Mouse (Mus musculus): Measurements from ENCODE around the gene Bcar3.

Gene Bcar3

GRCm38 (mm10) chr3:122486193-122486592, 192.3 kb downstream of the Bcar3 start:
- no peak for DNase-seq

DNA sequence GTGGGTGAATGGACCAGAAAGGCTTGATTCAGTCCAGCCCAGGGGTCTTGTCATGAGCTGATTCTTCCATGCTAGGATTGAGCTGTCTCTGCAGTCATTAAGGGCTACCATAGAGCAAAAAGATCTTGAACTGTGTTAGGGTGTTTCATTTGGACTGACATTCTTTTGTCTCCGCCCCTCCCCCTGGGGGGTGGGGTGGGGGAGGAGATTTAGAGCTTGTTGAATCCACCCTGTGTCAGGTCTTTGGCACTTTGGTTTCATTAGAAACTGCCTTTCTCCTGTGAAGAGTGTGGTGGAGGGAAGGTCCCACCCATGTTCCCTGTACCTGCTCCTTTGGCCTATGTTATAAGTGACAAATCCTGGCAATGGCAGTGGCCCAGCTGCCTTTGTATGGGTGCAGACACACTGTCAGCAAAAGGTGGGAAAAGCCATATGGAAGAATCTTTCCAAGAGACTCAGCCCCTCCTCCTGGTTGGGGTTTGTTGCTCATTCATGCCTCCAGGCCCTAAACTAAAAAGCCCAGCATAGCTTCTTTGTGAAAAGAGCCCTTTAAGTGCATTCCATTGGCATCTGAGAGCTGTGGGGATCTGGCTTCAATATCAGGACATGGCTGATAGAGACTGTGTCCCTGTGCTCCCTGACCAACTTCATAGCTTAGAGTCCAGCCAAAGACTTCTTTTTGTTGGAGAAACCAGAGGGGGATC, 194.3 kb downstream of the Bcar3 start:
- DNase-seq: no peak

DNA sequence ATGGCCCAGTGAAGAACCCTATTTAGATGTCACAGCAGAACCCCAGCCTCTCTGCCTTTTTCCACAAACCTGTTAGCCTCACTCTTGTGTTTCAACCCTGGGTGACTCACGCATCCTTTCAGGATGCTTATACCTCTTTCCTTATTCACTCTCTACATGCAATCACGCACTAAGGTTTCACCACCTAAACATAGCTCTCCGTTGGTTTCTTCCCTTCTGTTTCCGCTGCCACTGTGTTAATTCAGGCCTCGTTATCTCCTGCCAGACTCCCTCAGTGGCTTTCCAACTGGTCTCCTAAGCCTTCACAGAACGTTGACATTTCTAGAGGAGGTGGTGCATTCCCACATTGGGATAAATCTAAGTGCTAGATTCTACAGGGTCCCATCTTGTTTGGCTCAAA, 196.6 kb downstream of the Bcar3 start:
- no peak for DNase-seq

- no peak for DNase-seq
These were observed 198.1 kb downstream of the Bcar3 start for GRCm38 (mm10) chr3:122492006-122492405.

GRCm38 (mm10) chr3:122492872-122493615, 199.1 kb downstream of the Bcar3 start:
- no peak for DNase-seq

DNA sequence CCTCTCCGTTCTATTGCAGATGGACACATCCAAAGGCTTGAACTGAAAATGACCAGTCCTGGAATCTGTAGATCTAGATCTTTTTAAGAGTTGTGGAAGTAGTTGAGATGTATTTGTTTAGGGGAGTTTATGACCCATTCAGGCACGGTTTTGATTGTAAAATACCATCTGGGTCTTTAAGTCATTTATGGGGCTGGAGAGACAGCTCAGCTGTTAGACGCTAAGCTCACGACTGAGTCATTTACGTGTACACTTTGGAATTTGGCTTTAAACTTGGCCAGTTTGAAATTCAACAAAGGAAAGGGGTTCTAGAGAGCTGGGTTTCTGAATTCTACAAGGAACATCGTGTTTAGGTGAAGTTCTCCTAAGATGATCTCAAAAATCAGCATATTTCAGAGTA, 200.8 kb downstream of the Bcar3 start:
- DNase-seq: no peak

GRCm38 (mm10) chr3:122497871-122498270, 203.9 kb downstream of the Bcar3 start:
- DNase-seq: no peak

GRCm38 (mm10) chr3:122498528-122498927, 204.6 kb downstream of the Bcar3 start:
- DNase-seq: no peak

- no peak for DNase-seq
These were observed 205.7 kb downstream of the Bcar3 start for GRCm38 (mm10) chr3:122499647-122500046.

- DNase-seq: no peak
These were observed 207.0 kb downstream of the Bcar3 start for GRCm38 (mm10) chr3:122500929-122501328.

DNA sequence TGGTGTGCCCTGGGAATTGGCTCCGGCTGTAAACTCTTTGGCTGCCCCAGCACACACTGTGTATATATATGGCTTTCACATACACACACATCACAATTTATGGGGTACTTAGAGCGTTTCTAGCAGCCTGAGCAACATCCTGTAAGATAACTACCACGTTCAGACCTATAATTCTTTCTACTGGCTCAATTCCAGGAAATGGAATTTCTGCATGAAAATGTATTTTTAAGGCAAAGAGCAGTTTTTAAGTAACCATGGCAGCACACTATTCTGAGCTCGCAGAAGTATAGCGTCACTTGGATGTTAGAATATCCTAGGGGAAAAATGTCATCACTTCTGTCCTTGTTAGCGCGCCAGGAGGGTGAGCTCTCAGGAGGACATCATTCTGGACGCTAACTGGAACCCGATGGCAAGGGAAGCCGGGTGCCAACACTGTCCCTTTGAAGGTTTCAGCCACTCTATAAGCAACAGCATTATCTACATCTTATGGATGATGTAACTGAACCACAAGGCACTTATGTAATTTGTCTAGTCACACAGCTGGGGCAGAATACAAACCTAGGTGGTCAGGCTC, 212.5 kb downstream of the Bcar3 start:
- DNase-seq: no peak

DNA sequence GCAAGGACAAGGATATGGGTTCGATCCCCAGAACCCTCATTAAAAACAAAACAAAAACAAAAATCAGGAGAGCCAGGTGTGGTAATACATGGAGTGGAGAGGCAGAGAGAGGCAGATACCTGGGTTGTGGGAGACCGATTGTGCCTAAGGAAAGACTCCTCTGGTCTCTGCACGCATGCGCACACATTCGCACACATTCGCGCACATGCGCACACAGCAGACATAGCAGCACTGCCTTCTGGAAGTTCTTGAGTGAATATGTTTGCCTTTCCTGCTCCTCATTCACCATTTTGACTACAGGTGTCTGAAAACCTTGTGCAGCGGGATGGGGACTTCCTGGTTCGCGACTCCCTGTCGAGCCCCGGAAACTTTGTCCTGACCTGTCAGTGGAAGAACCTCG, 213.9 kb downstream of the Bcar3 start:
- DNase-seq: no peak

GRCm38 (mm10) chr3:122509084-122509483, 215.1 kb downstream of the Bcar3 start:
- DNase-seq: peak; percentile 83

- peak; percentile 55 for DNase-seq
These were observed 215.8 kb downstream of the Bcar3 start for GRCm38 (mm10) chr3:122509534-122510239.

GRCm38 (mm10) chr3:122510240-122510750, 216.4 kb downstream of the Bcar3 start:
- no peak for DNase-seq

DNA sequence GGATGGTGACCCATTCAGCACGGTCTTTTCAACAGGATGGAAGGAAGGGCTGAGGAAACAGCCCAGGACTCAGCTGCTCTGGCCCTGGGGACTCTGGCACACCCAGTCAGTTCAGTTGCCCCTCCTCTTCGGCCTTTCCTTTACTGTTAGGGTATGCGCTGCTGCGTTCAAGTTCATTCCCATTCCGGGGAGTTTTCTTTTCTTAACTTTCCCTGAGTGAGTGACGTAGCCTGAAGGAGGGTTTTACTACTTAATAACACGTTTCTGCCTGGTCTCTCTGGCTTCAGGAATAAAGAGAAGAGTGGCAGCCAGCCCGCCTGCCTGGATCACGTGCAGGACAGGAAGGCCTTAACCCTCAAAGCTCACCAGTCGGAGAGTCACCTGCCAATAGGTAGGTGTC, 217.0 kb downstream of the Bcar3 start:
- no peak for DNase-seq

DNA sequence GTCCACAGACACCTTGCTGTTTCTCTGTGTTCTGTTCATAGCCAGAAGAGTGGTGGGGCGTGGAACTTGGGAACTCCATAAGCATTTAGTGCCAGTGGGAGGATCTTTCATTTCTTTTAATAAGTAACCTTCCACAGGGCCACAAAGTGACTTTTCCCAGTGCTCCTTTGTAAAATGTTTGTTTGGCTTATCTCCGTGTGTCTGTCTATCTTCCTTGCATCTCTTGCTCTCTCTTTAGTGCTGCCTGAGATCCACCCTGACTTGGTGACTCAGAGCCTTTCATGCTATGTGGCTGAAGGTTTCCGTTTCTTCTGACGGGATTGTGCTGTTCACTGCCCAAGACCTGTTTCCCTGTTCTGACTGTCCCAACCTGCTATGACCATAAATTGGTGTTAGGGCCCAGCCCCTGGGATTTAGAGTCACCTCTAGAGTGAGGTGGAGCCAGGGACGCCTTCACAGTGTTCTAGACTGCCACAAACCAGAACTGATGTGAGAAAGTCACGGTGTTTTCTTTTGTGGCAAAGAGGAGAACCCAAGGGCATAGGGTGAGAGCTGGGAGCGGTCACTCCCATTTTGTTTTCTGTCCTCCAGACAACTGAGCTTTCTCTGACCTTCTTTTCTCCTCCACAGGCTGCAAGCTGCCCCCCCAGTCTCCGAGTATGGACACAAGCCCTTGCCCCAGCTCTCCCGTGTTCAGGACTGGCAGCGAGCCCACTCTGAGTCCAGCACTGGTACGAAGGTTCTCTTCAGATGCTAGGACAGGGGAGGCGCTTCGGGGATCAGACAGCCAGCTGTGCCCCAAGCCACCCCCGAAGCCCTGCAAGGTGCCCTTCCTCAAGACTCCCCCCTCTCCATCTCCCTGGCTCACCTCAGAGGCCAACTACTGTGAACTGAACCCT, 218.0 kb downstream of the Bcar3 start:
- no peak for DNase-seq

DNA sequence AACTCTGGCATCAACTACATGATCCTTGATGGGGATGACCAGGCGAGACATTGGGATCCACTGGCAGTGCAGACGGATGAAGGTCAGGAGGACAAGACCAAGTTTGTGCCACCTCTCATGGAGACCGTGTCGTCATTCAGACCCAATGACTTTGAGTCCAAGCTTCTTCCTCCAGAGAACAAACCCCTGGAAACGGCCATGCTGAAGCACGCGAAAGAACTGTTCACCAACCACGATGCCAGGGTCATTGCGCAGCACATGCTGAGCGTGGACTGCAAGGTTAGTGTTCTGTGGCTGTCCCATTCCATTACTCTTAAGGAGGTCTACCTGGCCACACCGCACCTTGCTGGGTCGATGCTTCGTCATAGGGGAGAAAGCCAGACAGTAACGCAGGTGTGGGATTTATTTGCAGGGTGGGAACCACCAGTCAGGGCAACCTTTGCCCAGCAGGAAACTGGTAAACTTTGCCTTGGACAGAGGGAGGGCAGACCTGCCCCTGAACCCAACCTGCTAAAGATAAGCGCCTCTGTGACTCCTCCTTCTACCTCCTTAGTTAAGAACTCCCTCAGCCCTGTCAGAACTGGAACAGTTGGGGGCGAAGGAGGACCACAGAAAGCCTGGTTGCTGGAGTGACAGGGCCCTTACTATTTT, 218.9 kb downstream of the Bcar3 start:
- no peak for DNase-seq

DNA sequence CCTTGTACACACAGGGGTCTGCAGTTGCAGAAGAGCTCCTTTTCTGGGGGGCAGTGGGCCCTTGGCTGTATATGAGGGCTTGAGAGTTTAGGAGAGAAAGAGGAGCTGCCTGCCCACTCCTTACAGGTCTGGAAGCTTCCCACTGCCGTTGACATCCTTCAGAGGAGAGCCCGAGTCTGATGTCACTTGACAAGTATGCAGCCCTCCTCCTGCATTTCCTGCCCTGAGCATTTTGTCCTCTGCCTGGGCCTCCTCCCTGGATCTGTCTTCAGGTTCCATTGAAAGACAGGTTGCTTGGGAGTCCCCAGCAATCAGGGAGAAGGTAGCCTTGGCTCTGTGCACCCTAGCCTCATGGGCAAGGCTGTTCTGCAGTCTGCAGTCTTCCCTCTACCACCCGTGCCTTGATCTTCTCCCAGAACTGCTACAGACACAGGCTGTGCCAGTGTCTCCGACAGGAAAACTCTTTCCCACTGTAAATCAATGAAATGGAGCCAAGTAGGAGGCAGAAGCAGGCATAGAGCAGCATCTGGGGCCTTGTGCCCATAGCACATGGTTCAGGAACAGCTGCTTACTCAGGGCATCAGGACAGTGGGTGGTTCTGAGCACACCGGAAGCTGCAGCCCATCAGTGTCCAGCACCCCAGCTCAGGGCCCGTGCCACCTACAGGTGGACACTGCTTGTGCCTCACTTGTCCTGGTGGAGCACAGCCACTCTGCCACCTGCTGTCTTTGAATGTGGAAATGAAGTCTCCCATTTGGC, 221.8 kb downstream of the Bcar3 start:
- no peak for DNase-seq

GRCm38 (mm10) chr3:122516327-122516695, 222.4 kb downstream of the Bcar3 start:
- no peak for DNase-seq

DNA sequence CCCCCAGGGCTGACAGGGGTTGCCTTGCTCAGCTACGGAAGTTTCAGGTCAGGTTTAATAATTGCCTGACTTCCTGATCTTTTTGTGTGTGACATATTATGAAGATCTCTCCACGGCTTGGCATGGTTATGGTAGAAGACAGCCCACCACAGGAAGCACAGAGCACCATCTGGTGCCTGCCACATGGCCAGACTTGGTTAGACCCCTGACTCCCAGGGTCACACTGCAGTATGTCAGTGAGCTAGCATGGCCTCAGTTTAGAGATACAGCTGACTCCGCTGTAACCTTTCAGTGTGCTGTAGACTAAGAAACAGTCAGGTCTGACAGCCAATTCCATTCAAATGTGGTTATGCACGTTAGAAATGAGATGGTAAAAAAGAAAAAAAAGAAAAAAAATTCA, 223.8 kb downstream of the Bcar3 start:
- DNase-seq: no peak

All from lung, postnatal 14 days (tissue).